Mouse (Mus musculus) megakaryocyte, embryonic 14.5 days (primary cell): ENCODE measurements around the gene 1700003E16Rik.

Experiments used
- FLI1 ChIP-seq: IDR thresholded peaks from 2 replicates; pipeline ENCODE4 v1.6.1; 2012; ENCODE audit warnings: low read length, inconsistent platforms, mixed read lengths
- GATA1 ChIP-seq: IDR thresholded peaks from 3 replicates; pipeline ENCODE4 v1.6.1; 2012; ENCODE audit warnings: mixed read lengths, low read length, inconsistent platforms, borderline replicate concordance

GRCm38 (mm10) chr6:83136291-83136880 lies 19.8 kb upstream of the 1700003E16Rik start:
- no peak for TF ChIP-seq GATA1
- TF ChIP-seq FLI1, result no peak
